Mouse (Mus musculus) adipose tissue, adult 10 weeks (tissue): ENCODE measurements around the gene H2-M10.2. TPM values are rescaled to one million over a fixed set of nuclear protein-coding genes. Genes with fewer than 3 reads are reported as not detected.

Source experiments
- polyA plus RNA-seq: library from polyadenylated mRNA; stranded (reverse); fragments of 350-450 nt; fragmentation: Illumina TruSeq; extraction: RNeasy Lipid Tissue Mini Kit (QIAGEN cat#74804); gene quantifications from one replicate; pipeline ENCODE4 v1.2.3, GENCODE M21; 2014; ENCODE audit warnings: low read depth, low replicate concordance

The H2-M10.2 gene
- polyA plus RNA-seq = not detected

GRCm38 (mm10) chr17:36286390-36286789 lies at the start of gene H2-M10.2:
Gene H2-M10.2 (minus strand): TSS chr17:36286490.

DNA sequence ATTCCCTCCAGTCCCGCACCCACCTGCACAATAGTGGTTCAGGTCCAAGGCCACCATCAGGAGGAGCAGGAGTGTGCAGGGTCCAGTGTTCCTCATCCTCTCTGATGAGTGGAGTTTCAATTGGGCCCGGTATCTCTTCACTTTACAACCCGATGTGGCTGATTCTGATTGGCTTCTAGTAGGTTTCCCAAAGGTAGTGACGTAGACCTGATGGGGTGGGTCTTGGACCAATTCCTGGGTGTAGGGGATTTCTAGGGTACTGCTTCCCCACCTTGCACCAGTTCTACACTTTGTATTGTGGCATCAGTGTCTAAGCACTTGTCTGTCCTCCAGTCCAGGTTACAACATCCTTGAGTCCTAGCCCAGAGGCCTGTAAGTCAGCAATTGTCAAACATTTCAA lies 39.8 kb upstream of the H2-M10.2 start, which contains the start of gene H2-M10.1:
Gene H2-M10.1, minus strand, starts transcription at position 101 of the 400 bp plus-strand sequence.

DNA sequence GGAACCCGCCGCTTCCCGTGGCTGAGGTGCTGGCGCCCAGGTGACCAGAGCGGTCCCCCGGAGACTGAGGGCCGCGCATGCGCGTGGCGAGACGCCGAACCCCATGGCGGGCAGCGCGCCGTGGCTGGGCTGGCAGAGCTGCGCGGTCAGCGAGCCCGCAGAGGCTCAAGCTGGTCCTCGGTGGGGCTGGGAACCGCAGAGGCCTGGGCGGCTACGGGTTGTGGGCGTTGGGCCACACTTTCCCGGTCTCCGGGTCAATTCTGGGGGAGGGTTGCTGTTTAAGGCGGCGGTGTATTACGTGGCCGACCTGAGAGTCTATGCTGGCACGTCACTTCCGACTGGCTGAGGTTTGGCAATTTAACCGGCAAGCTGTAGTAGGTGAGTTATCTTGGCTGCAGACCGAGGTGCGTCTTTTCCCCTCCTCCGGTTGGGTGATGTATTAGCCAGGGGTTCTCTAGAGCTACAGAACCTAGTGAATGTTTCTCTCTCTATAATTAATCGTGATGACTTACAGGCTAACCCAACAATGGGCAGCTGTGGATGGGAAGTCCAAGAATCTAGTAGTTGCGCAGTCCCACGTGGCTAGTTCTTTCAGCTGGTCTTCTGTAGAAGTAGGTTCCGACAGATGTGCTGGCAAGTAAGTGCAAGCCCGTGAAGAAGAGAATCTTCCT lies 14.6 kb downstream of the H2-M10.2 start, which contains the start of gene Trim39:
Gene Trim39, minus strand, starts transcription at position 662 of the 671 bp plus-strand sequence.

DNA sequence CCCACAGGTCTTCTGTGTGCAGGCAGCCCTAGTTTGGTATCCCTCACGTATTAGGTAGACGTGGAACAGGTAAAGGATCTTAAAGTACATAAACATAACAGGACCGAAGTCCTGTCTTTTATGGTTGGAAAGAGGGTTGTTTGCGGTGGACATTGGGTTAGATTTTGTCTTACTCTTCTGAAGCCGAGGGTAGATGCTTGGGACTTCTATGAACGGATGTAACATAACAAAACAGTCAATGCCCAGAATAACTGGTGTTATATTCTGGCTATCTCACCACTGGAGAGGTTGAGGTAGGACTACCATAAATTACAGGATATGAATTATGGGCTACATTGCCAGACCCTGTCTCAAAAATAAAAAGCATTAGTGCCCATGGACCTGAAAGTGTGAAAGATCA lies 28.3 kb downstream of the H2-M10.2 start, which contains the start of gene Rpp21:
Gene Rpp21, minus strand, starts transcription at position 101 of the 400 bp plus-strand sequence.

Other genes starting within 250 kb of the H2-M10.2 start
- 77.1 TPM for gene H2-T22, start 243.7 kb downstream of the H2-M10.2 start, polyA plus RNA-seq
- gene Gm6034, start 243.5 kb downstream of the H2-M10.2 start, polyA plus RNA-seq = not detected
- gene Gm11127, start 228.1 kb downstream of the H2-M10.2 start, polyA plus RNA-seq = 0.38 TPM
- gene Gm19684, start 164.8 kb downstream of the H2-M10.2 start, polyA plus RNA-seq = not detected
- gene Gm7030, start 157.1 kb downstream of the H2-M10.2 start, polyA plus RNA-seq = not detected
- gene Gm8909, start 118.0 kb downstream of the H2-M10.2 start, polyA plus RNA-seq = 0.38 TPM
- not detected for gene H2-T3, start 96.2 kb downstream of the H2-M10.2 start, polyA plus RNA-seq
- gene Rpp21, start 28.4 kb downstream of the H2-M10.2 start, polyA plus RNA-seq = 39.0 TPM
- gene Trim39, start 14.2 kb downstream of the H2-M10.2 start, polyA plus RNA-seq = 29.8 TPM
- gene H2-M10.1, start 39.7 kb upstream of the H2-M10.2 start, polyA plus RNA-seq = not detected
- gene H2-M10.3, start 81.9 kb upstream of the H2-M10.2 start, polyA plus RNA-seq = not detected
- gene H2-M10.4, start 175.8 kb upstream of the H2-M10.2 start, polyA plus RNA-seq = not detected